ENCODE assay signal across 7 mouse cellular contexts in genomic region chr4:16254544-16254943, GRCm38 (mm10).
A peak's percentile ranks its signal among the peaks of the same experiment; 100 is the strongest.
DNase-seq lines count a peak whose midpoint lies in the region; ATAC-seq and TF ChIP-seq lines count a peak whose summit lies in the region.

No protein-coding gene starts in this region.

- peak; percentile 14 for DNase-seq in kidney, adult 2 months
- DNase-seq in 3T3-L1 (ENCODE audit: low read depth, low spot score) = peak; percentile 71
- DNase-seq in embryo, embryonic 11 days = peak; percentile 66
- DNase-seq in testis, postnatal 10 days (ENCODE audit: low spot score) = no peak

- H3K4me3 ChIP-seq in kidney, adult 2 months (ENCODE audit: insufficient read depth, low read depth, low read length) = no peak overlapping the region
- no peak overlapping the region for H3K4me3 ChIP-seq in kidney, embryonic 15.5 days (replicated peaks)
- H3K4me3 ChIP-seq in C2C12 (ENCODE audit: insufficient read depth, poor library complexity, severe bottlenecking) (no peak overlapping the region), myocyte (no peak overlapping the region)

- H3K79me3 ChIP-seq in C2C12 (ENCODE audit: low read depth) = no peaks in the 10 kb centered on the region

- H3K9ac ChIP-seq in kidney, embryonic 15.5 days = no peak overlapping the region

- H3K9me3 ChIP-seq in kidney, embryonic 15.5 days (replicated peaks) = no peaks in the 10 kb centered on the region

- no peaks in the 10 kb centered on the region for H3K4me1 ChIP-seq in kidney, adult 2 months (ENCODE audit: control insufficient read depth, insufficient read depth, low read length)
- H3K4me1 ChIP-seq in kidney, embryonic 15.5 days = no peaks in the 10 kb centered on the region

- TF ChIP-seq CTCF in kidney, adult 2 months (conservative IDR thresholded peaks at IDR 0.05; ENCODE audit: insufficient read depth, insufficient read length, low read depth, low read length) = peak; percentile 68
- peak; percentile 1 for TF ChIP-seq CTCF in C2C12 (IDR thresholded peaks at IDR 0.05; ENCODE audit: control insufficient read depth, insufficient read depth, insufficient read length)

- no peaks in the 10 kb centered on the region for H3K79me2 ChIP-seq in C2C12 (ENCODE audit: control insufficient read depth, insufficient read depth)
- no peaks in the 10 kb centered on the region for H3K79me2 ChIP-seq in myocyte (ENCODE audit: control insufficient read depth, insufficient read depth)

- H3ac ChIP-seq in C2C12 (ENCODE audit: control insufficient read depth, insufficient read length, low read depth) (no peak overlapping the region), myocyte (ENCODE audit: control insufficient read depth, insufficient read length) (no peak overlapping the region)

- H3K36me3 ChIP-seq in kidney, adult 2 months (ENCODE audit: control insufficient read depth, insufficient read depth, low read length) = no peaks in the 10 kb centered on the region
- no peaks in the 10 kb centered on the region for H3K36me3 ChIP-seq in kidney, embryonic 15.5 days
- no peaks in the 10 kb centered on the region for H3K36me3 ChIP-seq in C2C12 (ENCODE audit: control insufficient read depth, insufficient read depth)
- no peaks in the 10 kb centered on the region for H3K36me3 ChIP-seq in myocyte (ENCODE audit: control insufficient read depth, insufficient read depth)

- ATAC-seq in kidney, embryonic 15.5 days (replicated peaks; ENCODE audit: low FRiP score) = no peak

- no peaks in the 10 kb centered on the region for H3K27me3 ChIP-seq in kidney, adult 2 months (replicated peaks; ENCODE audit: control insufficient read depth, insufficient read depth, low read length)
- no peaks in the 10 kb centered on the region for H3K27me3 ChIP-seq in kidney, embryonic 15.5 days
- H3K27me3 ChIP-seq in C2C12 (ENCODE audit: control insufficient read depth, insufficient read depth, insufficient read length) (no peaks in the 10 kb centered on the region), myocyte (ENCODE audit: control insufficient read depth, insufficient read depth, insufficient read length) (no peaks in the 10 kb centered on the region)

- H3K4me2 ChIP-seq in kidney, embryonic 15.5 days = no peak overlapping the region
- peak overlapping the region; percentile 34 for H3K4me2 ChIP-seq in myocyte (ENCODE audit: low read depth)

- no peak overlapping the region for H3K27ac ChIP-seq in kidney, adult 2 months (ENCODE audit: insufficient read depth, low read depth, low read length)
- no peak overlapping the region for H3K27ac ChIP-seq in kidney, embryonic 15.5 days

- WGBS in kidney, adult 2 months = 2% methylated on average over 4 of the region's 4 CpGs
- 22% methylated on average over 4 of the region's 4 CpGs for WGBS in kidney, embryonic 15.5 days

- no peak for TF ChIP-seq POLR2A in kidney, adult 2 months (IDR thresholded peaks at IDR 0.05; ENCODE audit: low read depth, low read length)
- no peak for TF ChIP-seq POLR2A in myocyte (IDR thresholded peaks at IDR 0.05; ENCODE audit: insufficient read length, low read depth)

TF ChIP-seq in C2C12, 6 proteins besides CTCF, POLR2A, EP300 and RAD21:
- TF ChIP-seq MYOG (IDR thresholded peaks at IDR 0.05; ENCODE audit: control insufficient read depth, extremely low read depth, insufficient read length) (no peak), CEBPB (IDR thresholded peaks at IDR 0.05; ENCODE audit: low read depth) (no peak), FOSL1 (IDR thresholded peaks at IDR 0.05; ENCODE audit: insufficient read depth, low read length, poor library complexity, severe bottlenecking) (no peak), MAX (IDR thresholded peaks at IDR 0.05) (no peak), USF1 (IDR thresholded peaks at IDR 0.05; ENCODE audit: low read depth) (no peak), MYOD1 (IDR thresholded peaks at IDR 0.05; ENCODE audit: control insufficient read depth, insufficient read length, low read depth) (no peak)

TF ChIP-seq in myocyte, 11 proteins besides CTCF, POLR2A, EP300 and RAD21:
- TF ChIP-seq CEBPB (IDR thresholded peaks at IDR 0.05; ENCODE audit: insufficient read depth, poor library complexity, severe bottlenecking) = no peak
- TF ChIP-seq SRF (IDR thresholded peaks at IDR 0.05; ENCODE audit: control insufficient read depth, insufficient read length, low read depth) = no peak
- no peak for TF ChIP-seq MAX (IDR thresholded peaks at IDR 0.05; ENCODE audit: low read depth)
- TF ChIP-seq REST (IDR thresholded peaks at IDR 0.05; ENCODE audit: insufficient read depth, insufficient read length) = no peak
- no peak for TF ChIP-seq MYOG (IDR thresholded peaks at IDR 0.05; ENCODE audit: control insufficient read depth in 1 of 3, insufficient read depth in 1 of 3, insufficient read length in 2 of 3, low read depth in 2 of 3)
- TF ChIP-seq POLR2AphosphoS2 (IDR thresholded peaks at IDR 0.05; ENCODE audit: insufficient read length, low read depth) = no peak
- no peak for TF ChIP-seq MYOD1 (IDR thresholded peaks at IDR 0.05; ENCODE audit: control insufficient read depth in 1 of 3, insufficient read length in 2 of 3, low read depth in 2 of 3)
- no peak for TF ChIP-seq E2F4 (IDR thresholded peaks at IDR 0.05; ENCODE audit: insufficient read depth)
- no peak for TF ChIP-seq USF1 (IDR thresholded peaks at IDR 0.05; ENCODE audit: low read depth)
- TF ChIP-seq TCF12 (IDR thresholded peaks at IDR 0.05; ENCODE audit: insufficient read depth, poor library complexity, severe bottlenecking) = no peak
- no peak for TF ChIP-seq TCF3 (IDR thresholded peaks at IDR 0.05; ENCODE audit: insufficient read length, low read depth)
